Mouse (Mus musculus): ENCODE results near the gene Pacsin2. TPM values are rescaled to one million over a fixed set of nuclear protein-coding genes. Genes with fewer than 3 reads are reported as not detected.
"Not testable (repeated sequence)": the region's sequence is repeated elsewhere in the genome, so short reads cannot be mapped to it uniquely, and the experiment has no call there.

Gene Pacsin2
- polyA plus RNA-seq, 1 experiment from 2014 or later, result 43.6 TPM

DNA sequence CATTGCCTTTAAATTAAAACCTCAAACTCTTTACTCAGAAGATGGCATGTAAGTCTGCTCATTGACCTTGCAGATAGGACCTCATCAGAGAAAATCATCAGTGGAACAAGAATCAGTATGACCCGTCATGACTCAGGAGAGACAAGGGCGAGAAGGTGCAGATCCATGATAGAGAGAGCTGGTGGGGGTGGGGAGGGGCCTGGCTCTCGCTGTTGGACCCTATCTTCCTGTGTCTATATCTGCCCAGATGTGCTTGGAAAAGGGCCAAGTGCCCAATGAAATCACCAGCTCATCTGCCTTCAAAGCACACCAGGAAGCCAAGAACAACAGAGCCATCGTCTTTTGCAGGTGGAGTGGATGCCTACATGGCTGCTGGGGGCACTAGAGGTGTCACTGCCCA lies 87.3 kb downstream of the Pacsin2 start:
- H3K9me3 ChIP-seq, result no peaks in the 10 kb centered on the region
- 89% methylated on average over 4 of the region's 4 CpGs for WGBS
- H3K27ac ChIP-seq (replicated peaks), result no peak overlapping the region
- H3K9ac ChIP-seq (replicated peaks), result no peak overlapping the region
- H3K4me2 ChIP-seq (replicated peaks), result no peak overlapping the region
- H3K36me3 ChIP-seq, result peaks cover 9% of the 10 kb centered on the region; the same call in 1 of the 2 replicates
- no peaks in the 10 kb centered on the region for H3K27me3 ChIP-seq
- no peaks in the 10 kb centered on the region for H3K4me1 ChIP-seq
- no peak for ATAC-seq (ENCODE audit: low FRiP score, low read depth)
- no peak overlapping the region for H3K4me3 ChIP-seq

DNA sequence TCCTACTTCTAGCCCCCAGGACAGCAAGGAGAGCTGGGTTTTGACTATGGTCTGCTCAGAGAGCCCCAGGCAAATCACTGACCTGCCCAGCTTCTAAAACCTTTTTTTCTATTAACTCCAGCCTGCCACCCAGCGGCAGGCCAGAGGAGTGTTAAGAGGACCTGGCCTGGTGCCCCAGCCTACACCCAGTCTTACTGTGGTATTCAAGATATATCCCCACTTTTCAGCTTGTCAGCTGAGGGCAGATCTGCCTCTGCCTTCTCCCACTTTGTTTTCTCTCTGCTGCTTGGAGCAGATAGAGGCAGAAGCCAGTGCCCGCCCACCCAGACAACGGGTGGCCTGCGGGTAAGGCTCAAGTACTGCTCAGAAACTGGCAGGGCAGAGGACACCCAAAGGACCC lies 89.3 kb downstream of the Pacsin2 start:
- H3K9ac ChIP-seq (replicated peaks), result no peak overlapping the region
- WGBS, result 67% methylated on average over 4 of the region's 4 CpGs

GRCm38 (mm10) chr15:83374076-83374475 lies 90.3 kb downstream of the Pacsin2 start:
- no peaks in the 10 kb centered on the region for H3K27me3 ChIP-seq
- no peak overlapping the region for H3K27ac ChIP-seq (replicated peaks)
- H3K9me3 ChIP-seq, result no peaks in the 10 kb centered on the region
- H3K4me1 ChIP-seq, result no peaks in the 10 kb centered on the region
- no peak overlapping the region for H3K4me2 ChIP-seq (replicated peaks)
- H3K4me3 ChIP-seq, result no peak overlapping the region
- no peak overlapping the region for H3K9ac ChIP-seq (replicated peaks)
- ATAC-seq (ENCODE audit: low FRiP score, low read depth), result no peak
- H3K36me3 ChIP-seq, result peaks cover 6% of the 10 kb centered on the region; the same call in 1 of the 2 replicates

More for the DNA sequence above, 89.3 kb downstream of the Pacsin2 start:
- Histone ChIP-seq H3K27ac (replicated peaks) (no peak overlapping the region), H3K36me3 (peaks cover 6% of the 10 kb centered on the region; the same call in 1 of the 2 replicates), H3K4me3 (no peak overlapping the region), H3K4me1 (no peaks in the 10 kb centered on the region), H3K4me2 (replicated peaks) (no peak overlapping the region), H3K9me3 (no peaks in the 10 kb centered on the region), H3K27me3 (no peaks in the 10 kb centered on the region)
- no peak for ATAC-seq (ENCODE audit: low FRiP score, low read depth)

- not testable (repeated sequence) for H3K27ac ChIP-seq (replicated peaks); H3K9me3 ChIP-seq; H3K36me3 ChIP-seq; H3K4me3 ChIP-seq; ATAC-seq (ENCODE audit: low FRiP score, low read depth); H3K4me1 ChIP-seq; H3K9ac ChIP-seq (replicated peaks); H3K4me2 ChIP-seq (replicated peaks)
- H3K27me3 ChIP-seq, result peaks cover 15% of the 10 kb centered on the region
- WGBS, result 89% methylated on average over 4 of the region's 4 CpGs
Observed at GRCm38 (mm10) chr15:83368702-83369101, 95.7 kb downstream of the Pacsin2 start.

GRCm38 (mm10) chr15:83368261-83368660 lies 96.1 kb downstream of the Pacsin2 start:
- Histone ChIP-seq H3K36me3 (no peaks in the 10 kb centered on the region), H3K4me1 (peaks cover 8% of the 10 kb centered on the region), H3K9me3 (no peaks in the 10 kb centered on the region), H3K9ac (replicated peaks) (no peak overlapping the region), H3K4me3 (no peak overlapping the region), H3K27me3 (peaks cover 15% of the 10 kb centered on the region), H3K4me2 (replicated peaks) (no peak overlapping the region), H3K27ac (replicated peaks) (no peak overlapping the region)
- WGBS, result 91% methylated on average over 2 of the region's 2 CpGs
- no peak for ATAC-seq (ENCODE audit: low FRiP score, low read depth)

GRCm38 (mm10) chr15:83366933-83367552 lies 97.4 kb downstream of the Pacsin2 start:
- Histone ChIP-seq H3K36me3 (no peaks in the 10 kb centered on the region), H3K27ac (replicated peaks) (no peak overlapping the region), H3K4me2 (replicated peaks) (peak overlapping the region; percentile 49), H3K9me3 (no peaks in the 10 kb centered on the region), H3K9ac (replicated peaks) (no peak overlapping the region), H3K27me3 (peaks cover 15% of the 10 kb centered on the region), H3K4me1 (peaks cover 8% of the 10 kb centered on the region), H3K4me3 (peak overlapping the region; percentile 27)
- WGBS, result 24% methylated on average over 56 of the region's 58 CpGs
- 0 out of 2 replicates have a peak, but pooled peaks have one; percentile 23 for ATAC-seq (ENCODE audit: low FRiP score, low read depth)

- Histone ChIP-seq H3K9ac (replicated peaks) (no peak overlapping the region), H3K27me3 (peaks cover 15% of the 10 kb centered on the region), H3K4me2 (replicated peaks) (no peak overlapping the region), H3K4me3 (no peak overlapping the region), H3K27ac (replicated peaks) (no peak overlapping the region), H3K36me3 (no peaks in the 10 kb centered on the region), H3K4me1 (peaks cover 8% of the 10 kb centered on the region), H3K9me3 (no peaks in the 10 kb centered on the region)
- ATAC-seq (ENCODE audit: low FRiP score, low read depth), result no peak
Observed at GRCm38 (mm10) chr15:83365697-83366096, 98.7 kb downstream of the Pacsin2 start.

GRCm38 (mm10) chr15:83364194-83364593 lies 100.2 kb downstream of the Pacsin2 start:
- WGBS, result 73% methylated on average over 3 of the region's 3 CpGs
- H3K4me3 ChIP-seq, result no peak overlapping the region
- H3K27me3 ChIP-seq, result peaks cover 15% of the 10 kb centered on the region

GRCm38 (mm10) chr15:83362813-83363212 lies 101.6 kb downstream of the Pacsin2 start:
- H3K4me2 ChIP-seq (replicated peaks); ATAC-seq (ENCODE audit: low FRiP score, low read depth); H3K9me3 ChIP-seq; H3K9ac ChIP-seq (replicated peaks); H3K36me3 ChIP-seq; H3K4me1 ChIP-seq; H3K4me3 ChIP-seq; H3K27ac ChIP-seq (replicated peaks): not testable (repeated sequence)
- peaks cover 10% of the 10 kb centered on the region for H3K27me3 ChIP-seq
- WGBS, result 84% methylated on average over 1 of the region's 1 CpGs

More at GRCm38 (mm10) chr15:83364194-83364593, 100.2 kb downstream of the Pacsin2 start:
- no peaks in the 10 kb centered on the region for H3K9me3 ChIP-seq
- ATAC-seq (ENCODE audit: low FRiP score, low read depth), result no peak
- H3K4me2 ChIP-seq (replicated peaks), result no peak overlapping the region
- no peaks in the 10 kb centered on the region for H3K36me3 ChIP-seq
- H3K9ac ChIP-seq (replicated peaks), result no peak overlapping the region
- peaks cover 8% of the 10 kb centered on the region for H3K4me1 ChIP-seq
- H3K27ac ChIP-seq (replicated peaks), result no peak overlapping the region

- ATAC-seq (ENCODE audit: low FRiP score, low read depth); H3K27ac ChIP-seq (replicated peaks); H3K4me3 ChIP-seq; H3K4me1 ChIP-seq; H3K4me2 ChIP-seq (replicated peaks); H3K36me3 ChIP-seq; H3K9me3 ChIP-seq; H3K27me3 ChIP-seq; H3K9ac ChIP-seq (replicated peaks): not testable (repeated sequence)
- 62% methylated on average over 5 of the region's 5 CpGs for WGBS
Observed at GRCm38 (mm10) chr15:83360899-83361298, 103.5 kb downstream of the Pacsin2 start.

DNA sequence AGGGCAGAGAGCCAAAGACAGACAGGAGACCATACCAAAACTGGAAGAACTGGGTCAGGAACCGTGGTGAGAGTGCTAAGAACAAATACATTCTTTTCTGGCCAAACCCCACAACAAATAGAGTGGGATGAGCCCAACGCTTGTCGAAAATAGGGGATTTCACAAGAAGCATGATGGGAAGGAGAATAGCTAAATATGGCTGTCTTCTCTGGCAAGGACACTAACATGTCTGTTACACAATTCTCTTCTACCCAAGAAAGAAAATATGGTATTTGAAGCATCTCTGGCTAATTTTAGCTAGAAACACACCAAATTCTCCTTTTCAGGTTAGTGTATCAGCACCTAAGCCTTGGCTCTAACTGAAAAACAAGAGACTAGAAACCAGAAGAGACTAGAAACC lies 104.3 kb downstream of the Pacsin2 start:
- Histone ChIP-seq H3K27ac (replicated peaks) (no peak overlapping the region), H3K9me3 (no peaks in the 10 kb centered on the region), H3K36me3 (no peaks in the 10 kb centered on the region), H3K27me3 (no peaks in the 10 kb centered on the region), H3K4me3 (no peak overlapping the region), H3K4me2 (replicated peaks) (no peak overlapping the region), H3K9ac (replicated peaks) (no peak overlapping the region), H3K4me1 (no peaks in the 10 kb centered on the region)
- 91% methylated on average over 3 of the region's 3 CpGs for WGBS
- ATAC-seq (ENCODE audit: low FRiP score, low read depth), result no peak

GRCm38 (mm10) chr15:83358476-83358875 lies 105.9 kb downstream of the Pacsin2 start:
- Histone ChIP-seq H3K4me2 (replicated peaks) (no peak overlapping the region), H3K9me3 (no peaks in the 10 kb centered on the region), H3K4me3 (no peak overlapping the region), H3K27ac (replicated peaks) (no peak overlapping the region), H3K27me3 (no peaks in the 10 kb centered on the region), H3K36me3 (no peaks in the 10 kb centered on the region), H3K4me1 (no peaks in the 10 kb centered on the region), H3K9ac (replicated peaks) (no peak overlapping the region)
- 92% methylated on average over 1 of the region's 1 CpGs for WGBS
- no peak for ATAC-seq (ENCODE audit: low FRiP score, low read depth)

- H3K4me2 ChIP-seq (replicated peaks), result no peak overlapping the region
- no peaks in the 10 kb centered on the region for H3K36me3 ChIP-seq
- H3K9me3 ChIP-seq, result no peaks in the 10 kb centered on the region
- H3K4me3 ChIP-seq, result no peak overlapping the region
- no peak for ATAC-seq (ENCODE audit: low FRiP score, low read depth)
- 0 out of 2 replicates have a peak, but pooled peaks cover 4% of the 10 kb centered on the region for H3K27me3 ChIP-seq
- WGBS, result 95% methylated on average over 4 of the region's 4 CpGs
- H3K27ac ChIP-seq (replicated peaks), result no peak overlapping the region
- peaks cover 15% of the 10 kb centered on the region for H3K4me1 ChIP-seq
- H3K9ac ChIP-seq (replicated peaks), result no peak overlapping the region
Observed at GRCm38 (mm10) chr15:83351546-83351945, 112.9 kb downstream of the Pacsin2 start.
